Mouse (Mus musculus): ENCODE results near the gene H2afy2. TPM values are rescaled to one million over a fixed set of nuclear protein-coding genes. Genes with fewer than 3 reads are reported as not detected.

Gene H2afy2
- polyA plus RNA-seq, 1 experiment from 2014 or later: 62.0 TPM

GRCm38 (mm10) chr10:61765558-61765957, 18.4 kb downstream of the H2afy2 start:
- no peak overlapping the region for H3K27ac ChIP-seq (ENCODE audit: low read depth, low read length)
- H3K4me2 ChIP-seq: no peak overlapping the region
- no peaks in the 10 kb centered on the region for H3K27me3 ChIP-seq (ENCODE audit: control insufficient read depth, insufficient read depth, low read length)
- WGBS (ENCODE audit: insufficient replicate concordance): 72% methylated on average over 5 of the region's 5 CpGs
- no peaks in the 10 kb centered on the region for H3K9me3 ChIP-seq (replicated peaks; ENCODE audit: control insufficient read depth, low read length)
- no peak for ATAC-seq (replicated peaks; ENCODE audit: insufficient number of reproducible peaks, low FRiP score, low TSS enrichment)
- no peak overlapping the region for H3K4me3 ChIP-seq (ENCODE audit: low read depth, low read length)
- no peaks in the 10 kb centered on the region; the same call in 1 of the 2 replicates for H3K36me3 ChIP-seq (ENCODE audit: control insufficient read depth, insufficient read depth, low read length)
- peaks cover 13% of the 10 kb centered on the region for H3K4me1 ChIP-seq (ENCODE audit: control insufficient read depth, insufficient read depth, low read length)
- no peak overlapping the region for H3K9ac ChIP-seq (ENCODE audit: low read depth, low read length)

GRCm38 (mm10) chr10:61764689-61765088, 19.3 kb downstream of the H2afy2 start:
- H3K27me3 ChIP-seq (ENCODE audit: control insufficient read depth, insufficient read depth, low read length): no peaks in the 10 kb centered on the region
- no peaks in the 10 kb centered on the region for H3K9me3 ChIP-seq (replicated peaks; ENCODE audit: control insufficient read depth, low read length)
- H3K4me2 ChIP-seq: peak overlapping the region; percentile 29; the same call in 1 of the 2 replicates
- no peaks in the 10 kb centered on the region; the same call in 1 of the 2 replicates for H3K36me3 ChIP-seq (ENCODE audit: control insufficient read depth, insufficient read depth, low read length)
- no peak overlapping the region for H3K4me3 ChIP-seq (ENCODE audit: low read depth, low read length)
- peaks cover 18% of the 10 kb centered on the region for H3K4me1 ChIP-seq (ENCODE audit: control insufficient read depth, insufficient read depth, low read length)
- ATAC-seq (replicated peaks; ENCODE audit: insufficient number of reproducible peaks, low FRiP score, low TSS enrichment): no peak
- WGBS (ENCODE audit: insufficient replicate concordance): 48% methylated on average over 8 of the region's 8 CpGs
- H3K27ac ChIP-seq (ENCODE audit: low read depth, low read length): peak overlapping the region; percentile 66
- H3K9ac ChIP-seq (ENCODE audit: low read depth, low read length): no peak overlapping the region

- Histone ChIP-seq H3K36me3 (ENCODE audit: control insufficient read depth, insufficient read depth, low read length) (peaks cover 8% of the 10 kb centered on the region), H3K9ac (ENCODE audit: low read depth, low read length) (no peak overlapping the region), H3K4me2 (no peak overlapping the region), H3K9me3 (replicated peaks; ENCODE audit: control insufficient read depth, low read length) (no peaks in the 10 kb centered on the region), H3K4me3 (ENCODE audit: low read depth, low read length) (no peak overlapping the region), H3K27ac (ENCODE audit: low read depth, low read length) (peak overlapping the region; percentile 84), H3K27me3 (ENCODE audit: control insufficient read depth, insufficient read depth, low read length) (no peaks in the 10 kb centered on the region), H3K4me1 (ENCODE audit: control insufficient read depth, insufficient read depth, low read length) (peaks cover 15% of the 10 kb centered on the region)
- no peak; the same call in 1 of the 2 replicates for ATAC-seq (replicated peaks; ENCODE audit: insufficient number of reproducible peaks, low FRiP score, low TSS enrichment)
- 28% methylated on average over 6 of the region's 6 CpGs for WGBS (ENCODE audit: insufficient replicate concordance)
Observed at GRCm38 (mm10) chr10:61759869-61760268, 24.1 kb downstream of the H2afy2 start.

GRCm38 (mm10) chr10:61758904-61759303, 25.0 kb downstream of the H2afy2 start:
- no peak overlapping the region for H3K4me3 ChIP-seq (ENCODE audit: low read depth, low read length)
- peaks cover 9% of the 10 kb centered on the region for H3K36me3 ChIP-seq (ENCODE audit: control insufficient read depth, insufficient read depth, low read length)
- ATAC-seq (replicated peaks; ENCODE audit: insufficient number of reproducible peaks, low FRiP score, low TSS enrichment): no peak
- H3K9ac ChIP-seq (ENCODE audit: low read depth, low read length): no peak overlapping the region
- no peak overlapping the region for H3K4me2 ChIP-seq
- peak overlapping the region; percentile 84 for H3K27ac ChIP-seq (ENCODE audit: low read depth, low read length)
- WGBS (ENCODE audit: insufficient replicate concordance): 97% methylated on average over 2 of the region's 2 CpGs
- H3K9me3 ChIP-seq (replicated peaks; ENCODE audit: control insufficient read depth, low read length): no peaks in the 10 kb centered on the region
- H3K4me1 ChIP-seq (ENCODE audit: control insufficient read depth, insufficient read depth, low read length): peaks cover 11% of the 10 kb centered on the region
- H3K27me3 ChIP-seq (ENCODE audit: control insufficient read depth, insufficient read depth, low read length): no peaks in the 10 kb centered on the region

GRCm38 (mm10) chr10:61757022-61757421, 26.9 kb downstream of the H2afy2 start:
- Histone ChIP-seq H3K4me3 (ENCODE audit: low read depth, low read length) (no peak overlapping the region), H3K9me3 (replicated peaks; ENCODE audit: control insufficient read depth, low read length) (no peaks in the 10 kb centered on the region), H3K27ac (ENCODE audit: low read depth, low read length) (no peak overlapping the region), H3K4me1 (ENCODE audit: control insufficient read depth, insufficient read depth, low read length) (peaks cover 11% of the 10 kb centered on the region), H3K27me3 (ENCODE audit: control insufficient read depth, insufficient read depth, low read length) (no peaks in the 10 kb centered on the region), H3K9ac (ENCODE audit: low read depth, low read length) (no peak overlapping the region), H3K4me2 (no peak overlapping the region), H3K36me3 (ENCODE audit: control insufficient read depth, insufficient read depth, low read length) (peaks cover 15% of the 10 kb centered on the region)
- 87% methylated on average over 14 of the region's 14 CpGs for WGBS (ENCODE audit: insufficient replicate concordance)
- no peak for ATAC-seq (replicated peaks; ENCODE audit: insufficient number of reproducible peaks, low FRiP score, low TSS enrichment)

GRCm38 (mm10) chr10:61753071-61753470, 30.9 kb downstream of the H2afy2 start:
- Histone ChIP-seq H3K27me3 (ENCODE audit: control insufficient read depth, insufficient read depth, low read length) (no peaks in the 10 kb centered on the region), H3K4me1 (ENCODE audit: control insufficient read depth, insufficient read depth, low read length) (no peaks in the 10 kb centered on the region; the same call in 1 of the 2 replicates), H3K4me3 (ENCODE audit: low read depth, low read length) (no peak overlapping the region), H3K9ac (ENCODE audit: low read depth, low read length) (no peak overlapping the region), H3K9me3 (replicated peaks; ENCODE audit: control insufficient read depth, low read length) (no peaks in the 10 kb centered on the region), H3K36me3 (ENCODE audit: control insufficient read depth, insufficient read depth, low read length) (peaks cover 23% of the 10 kb centered on the region), H3K27ac (ENCODE audit: low read depth, low read length) (no peak overlapping the region), H3K4me2 (no peak overlapping the region)
- no peak for ATAC-seq (replicated peaks; ENCODE audit: insufficient number of reproducible peaks, low FRiP score, low TSS enrichment)
- WGBS (ENCODE audit: insufficient replicate concordance): 93% methylated on average over 23 of the region's 23 CpGs

GRCm38 (mm10) chr10:61751534-61752219, 32.3 kb downstream of the H2afy2 start:
- H3K36me3 ChIP-seq (ENCODE audit: control insufficient read depth, insufficient read depth, low read length): peaks cover 36% of the 10 kb centered on the region
- 76% methylated on average over 20 of the region's 20 CpGs for WGBS (ENCODE audit: insufficient replicate concordance)
- H3K4me2 ChIP-seq: no peak overlapping the region
- H3K4me3 ChIP-seq (ENCODE audit: low read depth, low read length): no peak overlapping the region
- ATAC-seq (replicated peaks; ENCODE audit: insufficient number of reproducible peaks, low FRiP score, low TSS enrichment): no peak
- H3K9me3 ChIP-seq (replicated peaks; ENCODE audit: control insufficient read depth, low read length): no peaks in the 10 kb centered on the region
- H3K4me1 ChIP-seq (ENCODE audit: control insufficient read depth, insufficient read depth, low read length): no peaks in the 10 kb centered on the region
- H3K9ac ChIP-seq (ENCODE audit: low read depth, low read length): no peak overlapping the region
- H3K27me3 ChIP-seq (ENCODE audit: control insufficient read depth, insufficient read depth, low read length): no peaks in the 10 kb centered on the region
- no peak overlapping the region for H3K27ac ChIP-seq (ENCODE audit: low read depth, low read length)

GRCm38 (mm10) chr10:61750014-61750413, 33.9 kb downstream of the H2afy2 start:
- Histone ChIP-seq H3K4me2 (no peak overlapping the region), H3K36me3 (ENCODE audit: control insufficient read depth, insufficient read depth, low read length) (peaks cover 47% of the 10 kb centered on the region), H3K27me3 (ENCODE audit: control insufficient read depth, insufficient read depth, low read length) (no peaks in the 10 kb centered on the region), H3K27ac (ENCODE audit: low read depth, low read length) (no peak overlapping the region), H3K4me3 (ENCODE audit: low read depth, low read length) (no peak overlapping the region), H3K9me3 (replicated peaks; ENCODE audit: control insufficient read depth, low read length) (no peaks in the 10 kb centered on the region), H3K4me1 (ENCODE audit: control insufficient read depth, insufficient read depth, low read length) (no peaks in the 10 kb centered on the region), H3K9ac (ENCODE audit: low read depth, low read length) (no peak overlapping the region)
- ATAC-seq (replicated peaks; ENCODE audit: insufficient number of reproducible peaks, low FRiP score, low TSS enrichment): no peak
- WGBS (ENCODE audit: insufficient replicate concordance): 82% methylated on average over 9 of the region's 9 CpGs

- no peaks in the 10 kb centered on the region for H3K27me3 ChIP-seq (ENCODE audit: control insufficient read depth, insufficient read depth, low read length)
- H3K9ac ChIP-seq (ENCODE audit: low read depth, low read length): no peak overlapping the region
- no peak overlapping the region for H3K4me3 ChIP-seq (ENCODE audit: low read depth, low read length)
- no peaks in the 10 kb centered on the region for H3K4me1 ChIP-seq (ENCODE audit: control insufficient read depth, insufficient read depth, low read length)
- H3K27ac ChIP-seq (ENCODE audit: low read depth, low read length): no peak overlapping the region
- WGBS (ENCODE audit: insufficient replicate concordance): 85% methylated on average over 13 of the region's 13 CpGs
- H3K4me2 ChIP-seq: no peak overlapping the region
- no peak for ATAC-seq (replicated peaks; ENCODE audit: insufficient number of reproducible peaks, low FRiP score, low TSS enrichment)
- no peaks in the 10 kb centered on the region for H3K9me3 ChIP-seq (replicated peaks; ENCODE audit: control insufficient read depth, low read length)
- H3K36me3 ChIP-seq (ENCODE audit: control insufficient read depth, insufficient read depth, low read length): peaks cover 53% of the 10 kb centered on the region
Observed at GRCm38 (mm10) chr10:61747302-61747701, 36.6 kb downstream of the H2afy2 start.
